Comparison of ENCODE assay signal across 12 mouse cellular contexts in genomic region chr9:34660566-34660965, GRCm38 (mm10).
DNase-seq lines count a peak whose midpoint lies in the region; ATAC-seq and TF ChIP-seq lines count a peak whose summit lies in the region.
"Had no signal": no experiment of that assay in that cellular context is flagged by ENCODE, and none has a peak within 500 bp of the region (broad histone marks: within the 10 kb centered on the region; RNA-seq: fewer than 3 reads in every experiment).

No protein-coding gene starts in this region.

- no peak for DNase-seq in forebrain, postnatal 0 days
- no peak for DNase-seq in forebrain, embryonic 11.5 days (ENCODE audit: low spot score)
- no peak for DNase-seq in layer of hippocampus, adult 2 months (ENCODE audit: low spot score in 2 of 2)
- DNase-seq in layer of hippocampus, postnatal 14 days (ENCODE audit: low spot score in 2 of 2), result no peak
- peak; percentile 43 for DNase-seq in embryo, embryonic 11 days
- DNase-seq in thymus, adult 2 months, result no peak
- DNase-seq: adrenal gland, adult 2 months; kidney, adult 11 months had no signal

- TF ChIP-seq POLR2A in ES-Bruce4 (IDR thresholded peaks at IDR 0.05; ENCODE audit: insufficient read depth, low read length), result no peak
- no peak for TF ChIP-seq POLR2A in thymus, adult 2 months (IDR thresholded peaks at IDR 0.05; ENCODE audit: control insufficient read depth, extremely low read depth, insufficient read depth, low read length, poor library complexity)

- 97% methylated on average over 1 of the region's 1 CpGs for WGBS in forebrain, postnatal 0 days
- WGBS in forebrain, embryonic 11.5 days, result 85% methylated on average over 1 of the region's 1 CpGs
- WGBS in thymus, adult 2 months, result 82% methylated on average over 1 of the region's 1 CpGs

- TF ChIP-seq CTCF in forebrain, postnatal 0 days (IDR thresholded peaks at IDR 0.05; ENCODE audit: low read depth), result peak; percentile 46
- TF ChIP-seq CTCF in layer of hippocampus, adult 2 months (conservative IDR thresholded peaks at IDR 0.05), result peak; percentile 79
- TF ChIP-seq CTCF in ES-Bruce4 (IDR thresholded peaks at IDR 0.05; ENCODE audit: low read depth, low read length), result peak; percentile 8
- TF ChIP-seq CTCF in thymus, adult 2 months (IDR thresholded peaks at IDR 0.05; ENCODE audit: borderline replicate concordance, control insufficient read depth, extremely low read depth, insufficient read depth, low read length, poor library complexity), result no peak

- H3K9me3 ChIP-seq in forebrain, postnatal 0 days (ENCODE audit: low read length), result no peaks in the 10 kb centered on the region
- H3K9me3 ChIP-seq in forebrain, embryonic 11.5 days (ENCODE audit: control insufficient read depth, low read length), result no peaks in the 10 kb centered on the region
- no peaks in the 10 kb centered on the region for H3K9me3 ChIP-seq in ES-Bruce4 (replicated peaks; ENCODE audit: control insufficient read depth, insufficient read depth, low read length, poor library complexity, severe bottlenecking)
- H3K9me3 ChIP-seq: embryonic facial prominence, embryonic 13.5 days had no signal

- peaks cover 8% of the 10 kb centered on the region for H3K4me1 ChIP-seq in forebrain, postnatal 0 days (ENCODE audit: insufficient read depth)
- peaks cover 2% of the 10 kb centered on the region; the same call in 1 of the 2 replicates for H3K4me1 ChIP-seq in forebrain, embryonic 11.5 days (replicated peaks; ENCODE audit: control insufficient read depth, insufficient read depth, low read length)
- no peaks in the 10 kb centered on the region for H3K4me1 ChIP-seq in ES-Bruce4 (ENCODE audit: control insufficient read depth, insufficient read depth, low read length)
- H3K4me1 ChIP-seq in thymus, adult 2 months (replicated peaks; ENCODE audit: control insufficient read depth, insufficient read depth, low read length), result no peaks in the 10 kb centered on the region
- H3K4me1 ChIP-seq: embryonic facial prominence, embryonic 13.5 days had no signal

- no peaks in the 10 kb centered on the region for H3K27me3 ChIP-seq in forebrain, postnatal 0 days (ENCODE audit: insufficient read depth, low read length)
- no peaks in the 10 kb centered on the region for H3K27me3 ChIP-seq in forebrain, embryonic 11.5 days (ENCODE audit: control insufficient read depth, insufficient read depth, low read length)
- no peaks in the 10 kb centered on the region for H3K27me3 ChIP-seq in ES-Bruce4 (ENCODE audit: control insufficient read depth, insufficient read depth, low read length, poor library complexity, severe bottlenecking)
- no peaks in the 10 kb centered on the region for H3K27me3 ChIP-seq in thymus, adult 2 months (ENCODE audit: control insufficient read depth, insufficient read depth, low read length)
- H3K27me3 ChIP-seq: embryonic facial prominence, embryonic 13.5 days had no signal

- no peaks in the 10 kb centered on the region for H3K36me3 ChIP-seq in forebrain, postnatal 0 days (ENCODE audit: insufficient read depth)
- no peaks in the 10 kb centered on the region for H3K36me3 ChIP-seq in forebrain, embryonic 11.5 days (ENCODE audit: control insufficient read depth, insufficient read depth, low read length)
- no peaks in the 10 kb centered on the region for H3K36me3 ChIP-seq in ES-Bruce4 (ENCODE audit: control insufficient read depth, insufficient read depth, low read length, poor library complexity, severe bottlenecking)
- H3K36me3 ChIP-seq in thymus, adult 2 months (ENCODE audit: control insufficient read depth, insufficient read depth, low read length), result no peaks in the 10 kb centered on the region
- H3K36me3 ChIP-seq: embryonic facial prominence, embryonic 13.5 days had no signal

- H3K4me3 ChIP-seq in forebrain, postnatal 0 days (ENCODE audit: low read depth, low read length), result no peak overlapping the region
- no peak overlapping the region for H3K4me3 ChIP-seq in forebrain, embryonic 11.5 days (ENCODE audit: low read depth, low read length)
- H3K4me3 ChIP-seq in layer of hippocampus, adult 2 months, result no peak overlapping the region
- H3K4me3 ChIP-seq in ES-Bruce4 (ENCODE audit: low read depth, low read length), result no peak overlapping the region
- no peak overlapping the region for H3K4me3 ChIP-seq in thymus, adult 2 months (ENCODE audit: control insufficient read depth, insufficient read depth, low read length)
- H3K4me3 ChIP-seq: embryonic facial prominence, embryonic 13.5 days had no signal

- H3K27ac ChIP-seq in forebrain, postnatal 0 days (ENCODE audit: low read depth, low read length), result no peak overlapping the region
- no peak overlapping the region for H3K27ac ChIP-seq in forebrain, embryonic 11.5 days (ENCODE audit: low read depth, low read length)
- no peak overlapping the region for H3K27ac ChIP-seq in layer of hippocampus, adult 2 months
- no peak overlapping the region for H3K27ac ChIP-seq in ES-Bruce4 (ENCODE audit: insufficient read depth, low read length)
- H3K27ac ChIP-seq in thymus, adult 2 months (ENCODE audit: control insufficient read depth, insufficient read depth, low read length), result no peak overlapping the region
- H3K27ac ChIP-seq: embryonic facial prominence, embryonic 13.5 days; macrophage had no signal

- H3K4me2 ChIP-seq in forebrain, postnatal 0 days (ENCODE audit: low read depth), result no peak overlapping the region
- H3K4me2 ChIP-seq in forebrain, embryonic 11.5 days (ENCODE audit: low read depth, low read length, severe bottlenecking), result no peak overlapping the region
- H3K4me2 ChIP-seq: embryonic facial prominence, embryonic 13.5 days had no signal

- no peak for TF ChIP-seq EP300 in ES-Bruce4 (IDR thresholded peaks at IDR 0.05; ENCODE audit: insufficient read depth, low read depth, low read length)

- H3K9ac ChIP-seq in forebrain, postnatal 0 days, result no peak overlapping the region
- no peak overlapping the region for H3K9ac ChIP-seq in forebrain, embryonic 11.5 days (ENCODE audit: low read length)
- no peak overlapping the region for H3K9ac ChIP-seq in ES-Bruce4 (ENCODE audit: low read depth, poor library complexity, severe bottlenecking)
- H3K9ac ChIP-seq: embryonic facial prominence, embryonic 13.5 days had no signal

- no peak for ATAC-seq in forebrain, postnatal 0 days
- no peak for ATAC-seq in forebrain, embryonic 11.5 days (replicated peaks; ENCODE audit: low FRiP score)
- ATAC-seq in megakaryocyte-erythroid progenitor cell, adult 5-6 weeks (replicated peaks; ENCODE audit: low FRiP score, low TSS enrichment, poor library complexity, severe bottlenecking), result no peak
